In genomic region chr19:5429806-5430205, GRCm38 (mm10) we compare ENCODE assay signal across 12 mouse cellular contexts. TPM values are rescaled to one million over a fixed set of nuclear protein-coding genes. Genes with fewer than 3 reads are reported as not detected.
DNase-seq lines count a peak whose midpoint lies in the region; ATAC-seq and TF ChIP-seq lines count a peak whose summit lies in the region.
"Had no signal": no experiment of that assay in that cellular context is flagged by ENCODE, and none has a peak within 500 bp of the region (broad histone marks: within the 10 kb centered on the region; RNA-seq: fewer than 3 reads in every experiment).

No protein-coding gene starts in this region.

- no peaks in the 10 kb centered on the region for H3K27me3 ChIP-seq in kidney, adult 2 months (replicated peaks; ENCODE audit: control insufficient read depth, insufficient read depth, low read length)
- H3K27me3 ChIP-seq in kidney, embryonic 15.5 days = no peaks in the 10 kb centered on the region
- H3K27me3 ChIP-seq in midbrain, embryonic 13.5 days = no peaks in the 10 kb centered on the region

- peak; percentile 92 for DNase-seq in kidney, adult 2 months
- DNase-seq in adrenal gland, adult (ENCODE audit: inconsistent age in 2 of 2, low spot score in 1 of 2) = peak; percentile 90 to 95
- DNase-seq in cerebellum, postnatal 25 days = peak; percentile 79 to 85
- DNase-seq in kidney, postnatal 36 days = peak; percentile 84 to 88
- DNase-seq in layer of hippocampus, adult 8-10 months (ENCODE audit: low spot score in 2 of 2) = no peak

- no peak for ATAC-seq in kidney, embryonic 15.5 days (replicated peaks; ENCODE audit: low FRiP score)
- ATAC-seq in midbrain, embryonic 13.5 days = no peak
- ATAC-seq in granulocyte monocyte progenitor cell, adult 5-6 weeks (replicated peaks; ENCODE audit: poor library complexity, severe bottlenecking) = no peak

- TF ChIP-seq CTCF in kidney, adult 2 months (conservative IDR thresholded peaks at IDR 0.05; ENCODE audit: insufficient read depth, insufficient read length, low read depth, low read length) = no peak

- H3K4me2 ChIP-seq in kidney, embryonic 15.5 days = no peak overlapping the region
- H3K4me2 ChIP-seq in midbrain, embryonic 13.5 days (replicated peaks) = no peak overlapping the region
- H3K4me2 ChIP-seq: liver, embryonic 15.5 days had no signal

- H3K27ac ChIP-seq in kidney, adult 2 months (ENCODE audit: insufficient read depth, low read depth, low read length) = no peak overlapping the region
- H3K27ac ChIP-seq in kidney, embryonic 15.5 days = no peak overlapping the region
- no peak overlapping the region for H3K27ac ChIP-seq in midbrain, embryonic 13.5 days
- H3K27ac ChIP-seq: liver, embryonic 15.5 days had no signal

- H3K36me3 ChIP-seq in kidney, adult 2 months (ENCODE audit: control insufficient read depth, insufficient read depth, low read length) = no peaks in the 10 kb centered on the region; the same call in 1 of the 2 replicates
- H3K36me3 ChIP-seq in kidney, embryonic 15.5 days = peaks cover 15% of the 10 kb centered on the region
- H3K36me3 ChIP-seq in midbrain, embryonic 13.5 days = peaks cover 15% of the 10 kb centered on the region

- no peak for TF ChIP-seq POLR2A in kidney, adult 2 months (IDR thresholded peaks at IDR 0.05; ENCODE audit: low read depth, low read length)

- H3K4me1 ChIP-seq in kidney, adult 2 months (ENCODE audit: control insufficient read depth, insufficient read depth, low read length) = peaks cover 20% of the 10 kb centered on the region
- H3K4me1 ChIP-seq in kidney, embryonic 15.5 days = peaks cover 42% of the 10 kb centered on the region
- peaks cover 38% of the 10 kb centered on the region for H3K4me1 ChIP-seq in midbrain, embryonic 13.5 days (replicated peaks)

- H3K9me3 ChIP-seq in kidney, embryonic 15.5 days (replicated peaks) = no peaks in the 10 kb centered on the region
- H3K9me3 ChIP-seq in midbrain, embryonic 13.5 days = no peaks in the 10 kb centered on the region
- H3K9me3 ChIP-seq: G1E; liver, embryonic 15.5 days had no signal

- H3K9ac ChIP-seq in kidney, embryonic 15.5 days = no peak overlapping the region
- no peak overlapping the region; the same call in 1 of the 2 replicates for H3K9ac ChIP-seq in midbrain, embryonic 13.5 days (replicated peaks)
- H3K9ac ChIP-seq: liver, embryonic 15.5 days had no signal

- H3K4me3 ChIP-seq in kidney, adult 2 months (ENCODE audit: insufficient read depth, low read depth, low read length) = no peak overlapping the region
- no peak overlapping the region for H3K4me3 ChIP-seq in kidney, embryonic 15.5 days (replicated peaks)
- no peak overlapping the region for H3K4me3 ChIP-seq in midbrain, embryonic 13.5 days (replicated peaks)
- H3K4me3 ChIP-seq: liver, embryonic 15.5 days had no signal

- WGBS in kidney, adult 2 months = 42% methylated on average over 8 of the region's 8 CpGs
- WGBS in kidney, embryonic 15.5 days = 72% methylated on average over 8 of the region's 8 CpGs
- WGBS in midbrain, embryonic 13.5 days = 79% methylated on average over 8 of the region's 8 CpGs

RNA-seq across cellular contexts. Expression of gene AI837181, which starts 4.9 kb away (rescaled TPM):
- 71.4 and 78.4 TPM in 2 replicates for polyA plus RNA-seq in kidney, adult 2 months (2012; rRNA removed)
- 54.2 and 59.0 TPM in 2 replicates for polyA plus RNA-seq in kidney, embryonic 15.5 days (2015; fragmentation: Nextera tagmentation; extraction: Ambion mirVana)
- 51.6 and 60.3 TPM in 2 replicates for polyA plus RNA-seq in midbrain, embryonic 13.5 days (2015; fragmentation: Nextera tagmentation; extraction: Ambion mirVana)
- 10 to 100 TPM; 64.8 to 71.2 (median 67.6) TPM for total RNA-seq in layer of hippocampus, adult 8-10 months (2022)
- 30.1 and 32.7 TPM in 2 replicates for total RNA-seq in granulocyte monocyte progenitor cell, adult 5-6 weeks (2014; fragmentation: Nextera tagmentation)
- 10.9 and 12.2 TPM in 2 replicates for total RNA-seq in granulocyte monocyte progenitor cell, adult 5-6 weeks (2017)

RNA-seq across cellular contexts. Expression of gene Drap1, which starts 5.0 kb away (rescaled TPM):
- polyA plus RNA-seq in kidney, adult 2 months (2012; rRNA removed) = 124 and 150 TPM in 2 replicates
- 248 and 250 TPM in 2 replicates for polyA plus RNA-seq in kidney, embryonic 15.5 days (2015; fragmentation: Nextera tagmentation; extraction: Ambion mirVana)
- polyA plus RNA-seq in midbrain, embryonic 13.5 days (2015; fragmentation: Nextera tagmentation; extraction: Ambion mirVana) = 303 and 313 TPM in 2 replicates
- 100 to 1,000 TPM; 308 to 358 (median 327) TPM for total RNA-seq in layer of hippocampus, adult 8-10 months (2022)
- 160 and 218 TPM in 2 replicates for total RNA-seq in granulocyte monocyte progenitor cell, adult 5-6 weeks (2014; fragmentation: Nextera tagmentation)
- 119 and 145 TPM in 2 replicates for total RNA-seq in granulocyte monocyte progenitor cell, adult 5-6 weeks (2017)

RNA-seq across cellular contexts. Expression of gene Fosl1, which starts 17.5 kb away (rescaled TPM):
- 0.07 and 0.27 TPM in 2 replicates for polyA plus RNA-seq in kidney, adult 2 months (2012; rRNA removed)
- 0.39 TPM in 1 of 2 replicates, not detected in the other for polyA plus RNA-seq in kidney, embryonic 15.5 days (2015; fragmentation: Nextera tagmentation; extraction: Ambion mirVana)
- not detected in 2 replicates for polyA plus RNA-seq in midbrain, embryonic 13.5 days (2015; fragmentation: Nextera tagmentation; extraction: Ambion mirVana)
- under 1 TPM; 0.20 to 0.67 (median 0.29) TPM for total RNA-seq in layer of hippocampus, adult 8-10 months (2022)
- total RNA-seq in granulocyte monocyte progenitor cell, adult 5-6 weeks (2014; fragmentation: Nextera tagmentation) = 0.32 TPM in 1 of 2 replicates, not detected in the other
- total RNA-seq in granulocyte monocyte progenitor cell, adult 5-6 weeks (2017) = 0.57 TPM in 1 of 2 replicates, not detected in the other
- polyA plus RNA-seq: liver, embryonic 15.5 days; neural tube, embryonic 11.5 days had no signal

RNA-seq across cellular contexts. Expression of gene Tsga10ip, which starts 27.5 kb away (rescaled TPM):
- polyA plus RNA-seq in kidney, adult 2 months (2012; rRNA removed) = 0.06 and 0.27 TPM in 2 replicates
- polyA plus RNA-seq in kidney, embryonic 15.5 days (2015; fragmentation: Nextera tagmentation; extraction: Ambion mirVana) = 0.30 and 0.57 TPM in 2 replicates
- polyA plus RNA-seq in midbrain, embryonic 13.5 days (2015; fragmentation: Nextera tagmentation; extraction: Ambion mirVana) = 0.32 and 0.55 TPM in 2 replicates
- under 1 TPM in 3 of 4 experiments, not detected in 1; 0.34 to 0.63 (median 0.37) TPM for total RNA-seq in layer of hippocampus, adult 8-10 months (2022)
- total RNA-seq in granulocyte monocyte progenitor cell, adult 5-6 weeks (2014; fragmentation: Nextera tagmentation) = not detected in 2 replicates
- 1.9 TPM in 1 of 2 replicates, not detected in the other for total RNA-seq in granulocyte monocyte progenitor cell, adult 5-6 weeks (2017)
- total RNA-seq: common myeloid progenitor, adult 5-6 weeks had no signal
- polyA plus RNA-seq: liver, embryonic 15.5 days; neural tube, embryonic 11.5 days had no signal

RNA-seq across cellular contexts. Expression of gene Ccdc85b, which starts 27.9 kb away (rescaled TPM):
- polyA plus RNA-seq in kidney, adult 2 months (2012; rRNA removed) = 5.0 and 5.8 TPM in 2 replicates
- 10.1 and 11.3 TPM in 2 replicates for polyA plus RNA-seq in kidney, embryonic 15.5 days (2015; fragmentation: Nextera tagmentation; extraction: Ambion mirVana)
- 6.9 and 9.7 TPM in 2 replicates for polyA plus RNA-seq in midbrain, embryonic 13.5 days (2015; fragmentation: Nextera tagmentation; extraction: Ambion mirVana)
- 10 to 100 TPM; 31.7 to 33.1 (median 32.4) TPM for total RNA-seq in layer of hippocampus, adult 8-10 months (2022)
- total RNA-seq in granulocyte monocyte progenitor cell, adult 5-6 weeks (2014; fragmentation: Nextera tagmentation) = 0.68 and 1.9 TPM in 2 replicates
- 2.5 and 4.1 TPM in 2 replicates for total RNA-seq in granulocyte monocyte progenitor cell, adult 5-6 weeks (2017)

Comparison
In these comparisons a context has a peak if more than half of its experiments do, and no peak if none do; other contexts are left out.
1. DNase-seq: peak in kidney, adult 2 months (single experiment), adrenal gland, adult (2 of 2), cerebellum, postnatal 25 days (2 of 2) and kidney, postnatal 36 days (2 of 2); none in layer of hippocampus, adult 8-10 months (0 of 2).